Mouse (Mus musculus) mesoderm, embryonic 11.5 days (tissue): Measurements from ENCODE around the gene Coro7.
"Not testable (repeated sequence)": the region's sequence is repeated elsewhere in the genome, so short reads cannot be mapped to it uniquely, and the experiment has no call there.

ENCODE experiments used
- DNase-seq: peaks from one replicate; pipeline ENCODE4 v3.0.0-alpha.2; 2012; ENCODE audit warnings: low read depth, low spot score

Gene Coro7

GRCm38 (mm10) chr16:4682628-4683179 is 3.1 kb upstream of the Coro7 start:
- no peak for DNase-seq

- not testable (repeated sequence) for DNase-seq
Observed at GRCm38 (mm10) chr16:4680922-4681455, 1.4 kb upstream of the Coro7 start.

DNA sequence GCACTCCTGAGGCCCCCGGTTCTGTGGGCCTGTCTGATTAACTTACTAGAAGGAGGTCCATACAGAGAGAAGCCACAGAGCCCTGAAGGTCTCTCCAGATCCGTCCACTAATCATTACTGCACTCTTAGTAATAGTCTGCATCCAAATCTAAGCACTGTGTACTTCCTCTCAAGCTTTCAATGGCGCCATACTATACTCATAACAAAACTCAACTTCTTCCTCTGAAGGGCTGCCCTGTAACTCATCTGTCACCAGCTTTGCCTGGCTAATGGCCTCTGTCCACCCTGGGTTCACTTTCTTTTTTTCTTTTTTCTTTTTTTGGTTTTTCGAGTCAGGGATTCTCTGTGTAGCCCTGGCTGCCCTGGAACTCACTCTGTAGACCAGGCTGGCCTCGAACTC is 1.5 kb downstream of the Coro7 start:
- DNase-seq, result no peak

- no peak for DNase-seq
Observed at GRCm38 (mm10) chr16:4676836-4677235, 2.7 kb downstream of the Coro7 start.

- no peak for DNase-seq
Observed at GRCm38 (mm10) chr16:4674091-4674490, 5.5 kb downstream of the Coro7 start.

GRCm38 (mm10) chr16:4670317-4670716 is 9.3 kb downstream of the Coro7 start:
- no peak for DNase-seq

- DNase-seq, result peak; percentile 91
Observed at GRCm38 (mm10) chr16:4667190-4667808, 12.3 kb downstream of the Coro7 start.

DNA sequence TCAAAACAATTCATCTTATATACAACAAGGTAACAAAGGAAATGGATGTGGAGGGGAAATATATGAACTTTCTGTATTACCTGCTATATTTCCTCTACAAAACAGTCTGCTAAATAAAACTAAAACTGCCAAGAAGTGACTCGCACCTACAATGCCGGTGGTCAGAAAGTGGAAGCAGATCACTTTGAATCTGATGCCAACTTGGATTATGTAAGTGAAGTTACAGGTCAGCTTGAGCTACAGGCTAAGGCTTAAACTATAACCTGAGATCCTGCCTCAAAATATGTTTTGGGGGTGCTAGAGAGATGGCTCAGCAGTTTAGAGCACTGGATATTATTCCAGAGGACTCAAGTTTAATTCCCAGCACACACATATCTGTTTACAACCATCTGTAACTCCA is 13.9 kb downstream of the Coro7 start:
- no peak for DNase-seq

GRCm38 (mm10) chr16:4663806-4664205 is 15.8 kb downstream of the Coro7 start:
- DNase-seq, result no peak

GRCm38 (mm10) chr16:4661605-4662004 is 18.0 kb downstream of the Coro7 start:
- no peak for DNase-seq

DNA sequence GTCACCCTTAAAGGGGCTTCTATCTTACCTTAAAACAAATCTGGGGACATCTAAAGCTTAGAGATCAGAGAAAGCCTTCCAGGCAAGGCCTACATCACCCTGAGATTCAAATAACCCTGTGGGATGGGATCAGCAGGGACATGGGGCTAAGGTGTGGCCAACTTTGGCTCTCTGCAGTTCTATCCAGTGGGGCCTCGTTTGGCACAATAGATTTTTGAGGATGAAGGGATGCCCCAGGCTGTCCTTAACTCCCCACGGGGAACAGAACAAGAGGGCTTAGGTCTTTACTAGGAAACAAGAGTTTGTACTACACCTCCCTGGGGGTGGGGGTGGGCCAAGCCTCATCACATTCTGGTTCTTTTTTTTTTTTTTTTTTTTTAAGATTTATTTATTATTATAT is 20.3 kb downstream of the Coro7 start:
- DNase-seq, result no peak

DNA sequence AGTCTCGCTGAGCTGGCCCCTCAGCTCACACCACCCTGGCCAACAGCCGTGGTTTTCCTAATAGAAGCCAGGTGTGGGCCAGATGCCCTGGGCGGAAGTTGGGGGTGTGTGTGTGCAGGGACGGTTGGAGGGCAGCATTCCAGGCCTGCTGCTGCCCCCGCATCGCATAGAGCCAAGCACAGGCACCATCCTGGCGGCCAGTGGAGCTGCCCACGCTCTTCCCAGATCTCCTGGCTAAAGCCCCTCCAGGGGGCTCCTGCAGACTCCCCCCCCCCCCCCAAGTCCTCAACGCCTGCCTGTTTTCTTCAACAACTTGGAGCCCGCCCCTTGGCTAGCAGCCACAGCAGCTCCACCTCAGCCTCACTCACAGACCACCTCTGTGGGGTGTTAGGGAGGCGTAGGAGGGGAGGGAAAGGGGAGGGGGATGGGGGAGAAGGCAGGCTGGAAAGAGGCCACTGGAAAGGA is 20.8 kb downstream of the Coro7 start:
- DNase-seq, result peak; percentile 87

- no peak for DNase-seq
Observed at GRCm38 (mm10) chr16:4656571-4657081, 23.0 kb downstream of the Coro7 start.

DNA sequence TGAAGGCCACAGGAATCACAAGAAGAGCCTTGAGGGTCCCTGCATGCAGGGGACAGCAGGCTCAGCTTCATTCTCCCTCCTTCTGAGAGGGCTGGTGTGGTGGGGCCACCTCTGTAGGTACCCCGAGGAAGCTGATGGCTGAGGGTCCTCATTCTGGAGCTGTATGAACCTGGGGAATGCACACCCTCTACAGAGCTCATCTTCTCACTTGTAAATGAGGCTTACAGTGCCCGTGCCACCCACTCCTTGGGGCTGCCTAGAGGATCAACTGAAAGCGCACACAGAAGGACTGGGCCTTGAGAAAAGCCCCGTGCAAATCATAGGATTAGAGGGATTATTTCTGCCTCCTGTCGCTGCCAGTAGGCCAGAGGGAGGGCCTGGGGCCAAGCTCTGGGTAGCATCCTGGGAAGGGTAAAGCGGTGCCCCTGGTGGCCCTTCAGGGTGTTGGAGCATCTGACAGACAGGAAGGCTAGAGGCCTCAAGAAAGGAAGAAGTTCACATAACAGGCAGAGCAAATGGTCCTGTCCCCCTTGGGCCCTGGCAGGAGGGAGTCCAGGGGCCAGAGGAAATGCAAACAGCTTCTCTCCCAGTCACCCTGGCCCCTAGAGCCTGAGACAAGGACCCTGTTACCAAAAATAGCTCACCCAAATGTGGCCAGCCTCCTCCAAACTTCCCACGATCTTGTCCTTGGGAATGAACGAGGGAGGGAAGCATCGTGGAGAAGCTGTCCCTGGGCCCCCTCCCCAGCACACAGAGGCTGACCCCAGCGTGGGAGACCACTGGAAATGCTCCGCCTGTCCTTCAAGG is 23.6 kb downstream of the Coro7 start:
- DNase-seq, result no peak

DNA sequence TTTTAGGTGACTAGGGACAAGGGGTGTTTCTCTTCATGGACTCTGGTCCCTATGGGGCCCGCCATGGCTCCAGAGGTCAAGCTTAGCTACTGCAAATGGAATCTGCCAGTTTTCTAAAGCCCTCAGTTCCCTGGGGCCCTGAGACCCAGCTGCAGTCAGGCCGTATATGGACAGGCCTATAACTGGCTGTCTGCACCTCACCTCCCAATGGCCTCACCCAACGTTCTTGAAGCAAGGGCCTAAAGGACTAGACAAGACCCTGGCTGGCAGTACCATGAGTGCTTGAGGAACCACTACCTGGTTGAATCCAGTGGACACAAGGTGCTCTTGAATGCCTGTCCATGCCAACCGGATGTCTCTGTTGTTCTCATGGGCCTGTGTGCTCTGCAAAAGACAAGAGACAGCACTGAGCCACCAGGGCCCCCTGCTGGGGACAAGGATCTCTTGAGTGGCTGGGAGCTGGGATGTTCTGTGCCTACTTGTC is 24.3 kb downstream of the Coro7 start:
- DNase-seq, result no peak

DNA sequence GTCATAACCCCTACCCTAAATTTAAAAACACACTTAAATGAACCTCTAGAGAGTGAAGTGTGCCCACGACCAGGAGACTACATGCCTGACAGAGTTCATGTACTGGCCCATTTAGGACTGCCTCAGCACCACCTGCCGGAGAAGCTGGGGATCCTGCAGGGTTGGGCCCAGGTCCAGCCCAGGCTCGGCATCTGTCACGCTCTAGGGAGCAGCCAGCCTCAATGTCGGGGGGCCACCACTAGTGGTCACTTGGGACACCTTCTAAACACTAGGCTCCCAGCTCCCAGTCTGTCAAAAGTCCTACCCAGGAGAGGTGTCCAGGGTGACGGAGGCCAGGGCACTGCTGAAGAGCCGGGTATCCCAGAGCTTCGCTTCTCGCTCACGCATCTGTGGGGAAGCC is 24.9 kb downstream of the Coro7 start:
- DNase-seq, result no peak

GRCm38 (mm10) chr16:4652707-4653416 is 26.7 kb downstream of the Coro7 start:
- DNase-seq, result peak; percentile 26

- DNase-seq, result peak; percentile 63
Observed at GRCm38 (mm10) chr16:4651624-4652023, 28.0 kb downstream of the Coro7 start.

DNA sequence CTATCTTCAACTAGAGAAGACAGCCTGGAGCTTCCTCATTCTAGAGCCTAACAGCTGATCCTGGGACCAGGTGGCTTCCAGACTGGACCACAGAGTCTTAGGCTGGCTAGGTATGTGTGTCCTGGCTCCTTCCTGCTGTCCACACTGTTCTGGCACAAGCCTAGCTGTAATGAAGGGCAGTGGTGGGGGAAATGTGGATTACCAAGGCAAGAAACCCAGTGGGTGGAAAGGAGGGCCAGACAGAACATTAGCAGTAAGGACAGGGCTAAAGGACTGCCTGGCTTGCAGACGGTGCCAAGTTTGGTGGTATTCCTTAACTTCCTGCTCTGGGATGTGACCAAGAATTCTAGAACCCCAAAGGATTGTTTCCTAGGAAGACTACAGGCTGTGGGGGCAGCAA is 28.5 kb downstream of the Coro7 start:
- DNase-seq, result no peak

DNA sequence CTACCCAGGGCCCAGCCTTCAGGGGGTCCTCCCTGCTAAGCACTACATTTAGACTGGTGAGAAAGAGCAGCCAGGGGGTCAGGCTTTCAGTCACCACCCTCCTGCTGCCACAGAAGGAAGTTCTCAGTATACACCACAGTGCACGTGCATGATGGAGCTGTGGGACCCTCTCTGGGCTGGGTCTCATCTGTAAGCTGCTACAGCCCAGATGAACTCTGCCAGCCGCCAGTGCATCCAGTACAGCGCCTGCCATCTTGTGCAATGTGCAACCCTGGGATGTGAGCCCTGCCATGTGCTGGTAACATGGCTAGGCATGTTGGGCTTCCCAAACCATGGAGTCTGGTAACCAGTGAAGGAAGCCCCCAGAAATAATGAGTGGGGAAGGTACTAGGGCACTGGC is 29.4 kb downstream of the Coro7 start:
- no peak for DNase-seq

DNA sequence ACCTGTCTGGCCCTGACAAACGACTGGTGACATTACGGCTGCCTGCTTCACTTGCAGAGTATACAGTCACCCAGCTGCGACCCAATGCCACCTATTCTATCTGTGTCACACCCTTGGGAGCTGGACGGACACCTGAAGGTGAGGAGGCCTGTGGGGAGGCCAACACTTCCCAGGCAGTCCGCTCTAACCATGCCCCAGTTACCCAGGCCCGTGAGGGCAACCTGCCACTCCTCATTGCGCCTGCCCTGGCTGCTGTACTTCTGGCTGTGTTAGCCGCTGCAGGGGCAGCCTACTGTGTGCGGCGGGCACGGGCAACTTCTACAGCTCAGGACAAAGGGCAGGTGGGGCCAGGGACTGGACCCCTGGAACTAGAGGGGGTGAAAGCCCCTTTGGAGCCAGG is 29.9 kb downstream of the Coro7 start:
- DNase-seq, result no peak

- DNase-seq, result no peak
Observed at GRCm38 (mm10) chr16:4649211-4649610, 30.4 kb downstream of the Coro7 start.
